Mouse (Mus musculus) megakaryocyte, embryonic 14.5 days (primary cell): ENCODE measurements at regions not wholly inside any gene's neighbourhood (a gene's known extent, or its start where the extent isn't known, plus 50 kb on each side); places are given as distances from the start of the nearest gene placed in this dataset.

Source experiments
- H3K27me3 ChIP-seq: replicated peaks from 2 replicates; pipeline ENCODE3; 2012; ENCODE audit warnings: inconsistent platforms
- H3K36me3 ChIP-seq: replicated peaks from 2 replicates; pipeline ENCODE3; 2012; ENCODE audit warnings: low read length, inconsistent platforms, mixed read lengths
- H3K4me1 ChIP-seq: 2 replicates; pipeline ENCODE4 v1.6.1; 2012; ENCODE audit warnings: inconsistent platforms
- H3K4me3 ChIP-seq: replicated peaks from 2 replicates; pipeline ENCODE3; 2012; ENCODE audit warnings: moderate library complexity, mild to moderate bottlenecking, inconsistent platforms
- H3K9me3 ChIP-seq: 2 replicates; pipeline ENCODE4 v1.6.1; 2012; ENCODE audit warnings: inconsistent platforms
- FLI1 ChIP-seq: IDR thresholded peaks from 2 replicates; pipeline ENCODE4 v1.6.1; 2012; ENCODE audit warnings: low read length, inconsistent platforms, mixed read lengths
- GATA1 ChIP-seq: IDR thresholded peaks from 3 replicates; pipeline ENCODE4 v1.6.1; 2012; ENCODE audit warnings: mixed read lengths, low read length, inconsistent platforms, borderline replicate concordance

GRCm38 (mm10) chr10:96845906-96846305 is 229.1 kb downstream of the Btg1 start:
- Histone ChIP-seq H3K9me3 (peaks cover 2% of the 10 kb centered on the region; the same call in 1 of the 2 replicates), H3K36me3 (no peaks in the 10 kb centered on the region), H3K4me1 (no peaks in the 10 kb centered on the region), H3K27me3 (no peaks in the 10 kb centered on the region), H3K4me3 (no peak overlapping the region)
- TF ChIP-seq GATA1 (no peak), FLI1 (no peak)

GRCm38 (mm10) chr10:96847028-96847427 is 230.2 kb downstream of the Btg1 start:
- no peaks in the 10 kb centered on the region for H3K4me1 ChIP-seq
- TF ChIP-seq FLI1 (no peak), GATA1 (no peak)
- H3K4me3 ChIP-seq: no peak overlapping the region
- H3K27me3 ChIP-seq: no peaks in the 10 kb centered on the region
- H3K9me3 ChIP-seq: peaks cover 6% of the 10 kb centered on the region
- H3K36me3 ChIP-seq: no peaks in the 10 kb centered on the region

- peaks cover 8% of the 10 kb centered on the region for H3K9me3 ChIP-seq
- H3K4me1 ChIP-seq: no peaks in the 10 kb centered on the region
- H3K4me3 ChIP-seq: no peak overlapping the region
- no peak for TF ChIP-seq FLI1
- TF ChIP-seq GATA1: no peak
- H3K36me3 ChIP-seq: no peaks in the 10 kb centered on the region
- H3K27me3 ChIP-seq: no peaks in the 10 kb centered on the region
Measured at GRCm38 (mm10) chr10:96847433-96848165, 230.8 kb downstream of the Btg1 start.

- Histone ChIP-seq H3K4me3 (no peak overlapping the region), H3K36me3 (no peaks in the 10 kb centered on the region), H3K27me3 (no peaks in the 10 kb centered on the region), H3K4me1 (no peaks in the 10 kb centered on the region), H3K9me3 (peaks cover 8% of the 10 kb centered on the region)
- TF ChIP-seq FLI1: no peak
- TF ChIP-seq GATA1: no peak
Measured at GRCm38 (mm10) chr10:96848496-96848895, 231.7 kb downstream of the Btg1 start.

GRCm38 (mm10) chr10:96860366-96860765 is 243.6 kb downstream of the Btg1 start:
- H3K27me3 ChIP-seq: no peaks in the 10 kb centered on the region
- H3K9me3 ChIP-seq: no peaks in the 10 kb centered on the region
- no peaks in the 10 kb centered on the region for H3K36me3 ChIP-seq
- H3K4me3 ChIP-seq: no peak overlapping the region
- H3K4me1 ChIP-seq: no peaks in the 10 kb centered on the region
- TF ChIP-seq FLI1: no peak
- TF ChIP-seq GATA1: no peak

GRCm38 (mm10) chr10:96863230-96863629 is 246.4 kb downstream of the Btg1 start:
- H3K4me1 ChIP-seq: no peaks in the 10 kb centered on the region
- no peak overlapping the region for H3K4me3 ChIP-seq
- peaks cover 2% of the 10 kb centered on the region; the same call in 1 of the 2 replicates for H3K9me3 ChIP-seq
- no peaks in the 10 kb centered on the region for H3K27me3 ChIP-seq
- TF ChIP-seq GATA1 (no peak), FLI1 (no peak)
- H3K36me3 ChIP-seq: no peaks in the 10 kb centered on the region

- Histone ChIP-seq H3K27me3 (no peaks in the 10 kb centered on the region), H3K9me3 (peaks cover 6% of the 10 kb centered on the region; the same call in 1 of the 2 replicates), H3K4me1 (no peaks in the 10 kb centered on the region), H3K36me3 (no peaks in the 10 kb centered on the region), H3K4me3 (no peak overlapping the region)
- TF ChIP-seq FLI1 (no peak), GATA1 (no peak)
Measured at GRCm38 (mm10) chr10:96866468-96866867, 249.7 kb downstream of the Btg1 start.

- Histone ChIP-seq H3K4me1 (no peaks in the 10 kb centered on the region), H3K9me3 (peaks cover 6% of the 10 kb centered on the region; the same call in 1 of the 2 replicates), H3K4me3 (no peak overlapping the region), H3K36me3 (no peaks in the 10 kb centered on the region), H3K27me3 (no peaks in the 10 kb centered on the region)
- TF ChIP-seq GATA1: no peak
- no peak for TF ChIP-seq FLI1
Measured at GRCm38 (mm10) chr10:96871559-96872160, 254.9 kb downstream of the Btg1 start.

- TF ChIP-seq GATA1 (no peak), FLI1 (no peak)
- no peak overlapping the region for H3K4me3 ChIP-seq
Measured at GRCm38 (mm10) chr10:96874646-96875045, 257.8 kb downstream of the Btg1 start.

GRCm38 (mm10) chr10:96875676-96876075 is 258.9 kb downstream of the Btg1 start:
- Histone ChIP-seq H3K9me3 (0 out of 2 replicates have a peak, but pooled peaks cover 3% of the 10 kb centered on the region), H3K4me3 (no peak overlapping the region), H3K36me3 (no peaks in the 10 kb centered on the region), H3K4me1 (no peaks in the 10 kb centered on the region), H3K27me3 (no peaks in the 10 kb centered on the region)
- no peak for TF ChIP-seq FLI1
- TF ChIP-seq GATA1: no peak

More at GRCm38 (mm10) chr10:96874646-96875045, 257.8 kb downstream of the Btg1 start:
- 0 out of 2 replicates have a peak, but pooled peaks cover 3% of the 10 kb centered on the region for H3K9me3 ChIP-seq
- no peaks in the 10 kb centered on the region for H3K27me3 ChIP-seq
- H3K36me3 ChIP-seq: no peaks in the 10 kb centered on the region
- no peaks in the 10 kb centered on the region for H3K4me1 ChIP-seq
